Mouse (Mus musculus) Patski (cell line): Measurements from ENCODE around the gene Foxj1. TPM values are rescaled to one million over a fixed set of nuclear protein-coding genes. Genes with fewer than 3 reads are reported as not detected.

Source experiments
- ATAC-seq: fragments of 100-300 bp; one replicate; pipeline ENCODE4 v1.8.0; 2021
- CTCF ChIA-PET: fragments of 350-600 bp; sonication (Branson Sonifier 250); formaldehyde crosslinking; loops from one replicate; lab custom pipeline; 2022; ENCODE audit warnings: inconsistent platforms; lab: Charles Lee
- POLR2A ChIA-PET: fragments of 350-600 bp; sonication (Branson Sonifier 250); formaldehyde crosslinking; loops from one replicate; lab custom pipeline; 2022; ENCODE audit warnings: antibody characterized with exemption, inconsistent platforms; lab: Charles Lee
- DNase-seq: peaks from one replicate; pipeline ENCODE4 v3.0.0-alpha.2; 2011; ENCODE audit warnings: low read depth, low spot score
- H3K27me3 ChIP-seq: fragments of 371-371 bp; one replicate; pipeline ENCODE4 v1.5.1; 2021
- CTCF ChIP-seq: fragments of 100-300 bp; IDR thresholded peaks from one replicate; pipeline ENCODE4 v1.5.1; 2021
- in situ Hi-C: fragments of 300-500 bp; cut with MboI; formaldehyde crosslinking; loops from 3 replicates; pipeline ENCODE4 v1.11.1; 2018; ENCODE audit warnings: low pct_unique_long_range_greater_than_20kb, mixed read lengths
- polyA plus RNA-seq: library from polyadenylated mRNA; unstranded; gene quantifications from one replicate; pipeline ENCODE4 v1.2.3, GENCODE M21; 2021

The Foxj1 gene
- polyA plus RNA-seq, 1 experiment from 2014 or later = 8.6 TPM

GRCm38 (mm10) chr11:116292401-116292800 lies 42.8 kb downstream of the Foxj1 start:
- ChIA-PET POLR2A (no interaction called here), CTCF (interaction anchor here (1.3 kb wide), 1 partner anchor 42 kb away, joined by 3 read pairs; no protein-coding TSS in a partner anchor)
- no peak for TF ChIP-seq CTCF
- DNase-seq = no peak
- in situ Hi-C loops = no loop called here
- no peak for ATAC-seq
- H3K27me3 ChIP-seq = no peaks in the 10 kb centered on the region

- CTCF ChIA-PET = interaction anchor here (0.8 to 1.4 kb wide), 2 partner anchors 10 to 23 kb away, joined by 3 read pairs; no protein-coding TSS in a partner anchor
Measured at GRCm38 (mm10) chr11:116290556-116290955, 44.6 kb downstream of the Foxj1 start.

GRCm38 (mm10) chr11:116287351-116287750 lies 47.8 kb downstream of the Foxj1 start:
- TF ChIP-seq CTCF = no peak

More at GRCm38 (mm10) chr11:116290556-116290955, 44.6 kb downstream of the Foxj1 start:
- TF ChIP-seq CTCF = no peak
- ATAC-seq (no peak), DNase-seq (no peak)
- in situ Hi-C loops = no loop called here
- POLR2A ChIA-PET = no interaction called here
- H3K27me3 ChIP-seq = no peaks in the 10 kb centered on the region

GRCm38 (mm10) chr11:116285770-116286191 lies 49.4 kb downstream of the Foxj1 start:
- CTCF ChIA-PET = no interaction called here
- no peak for TF ChIP-seq CTCF
- DNase-seq = no peak
- ATAC-seq = no peak
- POLR2A ChIA-PET = interaction anchor here (1.1 kb wide), 1 partner anchor 21 kb away, joined by 3 read pairs; the partner anchor contains the start of gene Exoc7
- in situ Hi-C loops = no loop called here
- peaks cover 16% of the 10 kb centered on the region for H3K27me3 ChIP-seq

More at GRCm38 (mm10) chr11:116287351-116287750, 47.8 kb downstream of the Foxj1 start:
- ChIA-PET CTCF (interaction anchor here (1.2 to 1.4 kb wide), 2 partner anchors 60 to 61 kb away, joined by 3 to 4 read pairs; no protein-coding TSS in a partner anchor), POLR2A (no interaction called here)
- in situ Hi-C loops = no loop called here
- ATAC-seq (no peak), DNase-seq (no peak)
- peaks cover 7% of the 10 kb centered on the region for H3K27me3 ChIP-seq

- DNase-seq = no peak
- no peak for ATAC-seq
- ChIA-PET CTCF (interaction anchor here (1.2 kb wide), 1 partner anchor 17 kb away, joined by 3 read pairs; no protein-coding TSS in a partner anchor), POLR2A (interaction anchor here (1.2 to 1.4 kb wide), 2 partner anchors 9 to 11 kb away, joined by 3 to 6 read pairs; no protein-coding TSS in a partner anchor)
- in situ Hi-C loops = loop anchor here (5.0 kb wide), 1 partner anchor 62 kb away; no protein-coding TSS in a partner anchor
- TF ChIP-seq CTCF = no peak
- H3K27me3 ChIP-seq = peaks cover 16% of the 10 kb centered on the region
Measured at GRCm38 (mm10) chr11:116283982-116284381, 51.2 kb downstream of the Foxj1 start.

GRCm38 (mm10) chr11:116282912-116283521 lies 52.2 kb downstream of the Foxj1 start:
- ATAC-seq (no peak), DNase-seq (no peak)
- in situ Hi-C loops = loop anchor here (5.0 kb wide), 1 partner anchor 61 kb away; no protein-coding TSS in a partner anchor
- ChIA-PET POLR2A (interaction anchor here (0.5 to 1.4 kb wide), 4 partner anchors 8 to 59 kb away, joined by 3 to 6 read pairs (median 4); no protein-coding TSS in a partner anchor), CTCF (interaction anchor here (1.2 to 1.5 kb wide), 2 partner anchors 11 to 16 kb away, joined by 3 to 8 read pairs; no protein-coding TSS in a partner anchor)
- TF ChIP-seq CTCF = no peak
- peaks cover 16% of the 10 kb centered on the region for H3K27me3 ChIP-seq

- DNase-seq (no peak), ATAC-seq (no peak)
- ChIA-PET CTCF (interaction anchor here (0.6 to 1.5 kb wide), 2 partner anchors 12 to 16 kb away, joined by 3 to 8 read pairs; no protein-coding TSS in a partner anchor), POLR2A (interaction anchor here (1.4 kb wide), 1 partner anchor 9 kb away, joined by 3 read pairs; no protein-coding TSS in a partner anchor)
- in situ Hi-C loops = loop anchor here (5.0 kb wide), 1 partner anchor 60 kb away; no protein-coding TSS in a partner anchor
- TF ChIP-seq CTCF = no peak
- peaks cover 16% of the 10 kb centered on the region for H3K27me3 ChIP-seq
Measured at GRCm38 (mm10) chr11:116282089-116282488, 53.1 kb downstream of the Foxj1 start.

GRCm38 (mm10) chr11:116281671-116282070 lies 53.5 kb downstream of the Foxj1 start:
- POLR2A ChIA-PET = interaction anchor here (1.4 kb wide), 1 partner anchor 9 kb away, joined by 3 read pairs; no protein-coding TSS in a partner anchor
- DNase-seq (no peak), ATAC-seq (no peak)
- in situ Hi-C loops = loop anchor here (5.0 kb wide), 1 partner anchor 59 kb away; no protein-coding TSS in a partner anchor
- CTCF ChIA-PET = interaction anchor here (0.6 to 1.5 kb wide), 2 partner anchors 13 to 17 kb away, joined by 3 to 8 read pairs; no protein-coding TSS in a partner anchor
- peaks cover 16% of the 10 kb centered on the region for H3K27me3 ChIP-seq
- no peak for TF ChIP-seq CTCF

GRCm38 (mm10) chr11:116280751-116281663 lies 54.2 kb downstream of the Foxj1 start, which contains the start of gene Galr2:
TSS of gene Galr2 (plus strand) at chr11:116280939.
- no peak for DNase-seq
- ChIA-PET CTCF (interaction anchor here (1.5 kb wide), 1 partner anchor 13 kb away, joined by 8 read pairs; no protein-coding TSS in a partner anchor), POLR2A (no interaction called here)
- in situ Hi-C loops = loop anchor here (5.0 kb wide), 1 partner anchor 59 kb away; no protein-coding TSS in a partner anchor
- no peak for ATAC-seq
- no peak for TF ChIP-seq CTCF
- H3K27me3 ChIP-seq = peaks cover 16% of the 10 kb centered on the region

Other genes starting within 250 kb of the Foxj1 start
- 255 TPM for gene Wbp2, start 248.4 kb downstream of the Foxj1 start, polyA plus RNA-seq
- 76.1 TPM for gene Trim47, start 208.2 kb downstream of the Foxj1 start, polyA plus RNA-seq
- 10.1 TPM for gene Trim65, start 204.3 kb downstream of the Foxj1 start, polyA plus RNA-seq
- gene Mrpl38, start 196.5 kb downstream of the Foxj1 start, polyA plus RNA-seq = 89.7 TPM
- 49.2 TPM for gene Fbf1, start 167.2 kb downstream of the Foxj1 start, polyA plus RNA-seq
- gene Ten1, start 136.5 kb downstream of the Foxj1 start, polyA plus RNA-seq = 53.6 TPM
- gene Acox1, start 136.4 kb downstream of the Foxj1 start, polyA plus RNA-seq = 67.1 TPM
- 0.05 TPM for gene Evpl, start 97.3 kb downstream of the Foxj1 start, polyA plus RNA-seq
- 90.1 TPM for gene Srp68, start 61.2 kb downstream of the Foxj1 start, polyA plus RNA-seq
- gene Galr2, start 54.5 kb downstream of the Foxj1 start, polyA plus RNA-seq = 2.2 TPM
- 63.6 TPM for gene Exoc7, start 28.2 kb downstream of the Foxj1 start, polyA plus RNA-seq
- gene Rnf157, start 77.6 kb upstream of the Foxj1 start, polyA plus RNA-seq = 40.5 TPM
- 84.7 TPM for gene Ubald2, start 98.7 kb upstream of the Foxj1 start, polyA plus RNA-seq
- gene Qrich2, start 130.8 kb upstream of the Foxj1 start, polyA plus RNA-seq = 0.35 TPM
- 104 TPM for gene Prpsap1, start 158.8 kb upstream of the Foxj1 start, polyA plus RNA-seq
- gene Sphk1, start 195.5 kb upstream of the Foxj1 start, polyA plus RNA-seq = 4.6 TPM
- 32.5 TPM for gene Ube2o, start 246.0 kb upstream of the Foxj1 start, polyA plus RNA-seq